Mouse (Mus musculus): ENCODE results near the gene Pias3.

DNA sequence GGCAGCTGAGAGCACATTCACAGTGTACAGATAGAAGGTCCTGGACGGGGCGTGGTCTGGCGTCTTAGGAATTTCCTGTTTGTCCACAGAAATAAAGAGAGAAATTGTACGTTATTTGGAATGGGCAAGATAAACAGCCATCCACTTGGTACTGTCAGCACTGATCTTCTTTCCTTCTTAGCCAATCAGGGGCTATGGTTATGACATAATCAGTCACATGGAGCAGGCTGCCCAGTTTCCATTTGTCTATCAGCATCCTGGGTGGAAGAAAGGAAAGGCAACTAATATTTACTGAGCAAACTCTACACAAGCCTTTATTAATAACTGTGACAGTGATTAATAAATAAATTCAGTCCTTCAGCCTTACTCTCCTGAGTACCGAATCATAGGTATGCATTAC lies 18.1 kb downstream of the Pias3 start:
- TF ChIP-seq CTCF (IDR thresholded peaks at IDR 0.05; ENCODE audit: low read depth, low read length) (no peak), POLR2A (IDR thresholded peaks at IDR 0.05; ENCODE audit: borderline replicate concordance, low read depth, low read length) (no peak)

Measured in bone marrow macrophage, adult 2 months (primary cell).